ENCODE assay signal across 26 mouse cellular contexts in the genomic region with DNA sequence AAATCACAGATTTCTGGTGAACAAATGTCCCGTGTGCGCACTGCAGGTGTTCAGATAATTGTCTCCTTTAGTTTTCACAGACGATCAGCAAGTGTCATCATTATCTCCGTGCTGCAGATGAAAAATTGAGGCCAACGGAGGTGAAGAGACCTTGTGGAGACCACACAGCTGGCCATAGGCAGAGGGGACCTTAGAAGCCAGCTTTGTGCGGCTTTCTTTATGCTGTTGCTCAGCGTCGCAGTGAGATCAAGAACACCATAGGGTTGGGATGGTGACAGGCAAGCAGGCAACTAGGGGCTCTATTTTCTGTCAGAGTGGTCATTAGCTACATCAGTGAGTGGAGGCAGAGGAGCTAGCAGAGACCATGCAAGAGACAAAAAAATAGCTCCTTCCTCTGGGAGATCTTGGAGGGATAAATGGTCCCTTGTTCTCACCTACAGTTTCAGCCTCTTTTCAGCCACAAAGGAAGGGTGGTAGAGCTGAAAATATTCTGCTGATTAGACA.
"Had no signal": no experiment of that assay in that cellular context is flagged by ENCODE, and none has a peak within 500 bp of the region (broad histone marks: within the 10 kb centered on the region; RNA-seq: fewer than 3 reads in every experiment).

No protein-coding gene starts in this region.

- H3K4me3 ChIP-seq: gastrocnemius, adult 2 months; heart, embryonic 10.5 days; heart, embryonic 12.5 days; hindbrain, embryonic 10.5 days; hindbrain, embryonic 12.5 days; intestine, embryonic 15.5 days; limb, embryonic 13.5 days; limb, embryonic 15.5 days; liver, embryonic 12.5 days had no signal

- H3K4me2 ChIP-seq: heart, embryonic 12.5 days; hindbrain, embryonic 12.5 days; hindbrain, embryonic 14.5 days; intestine, embryonic 15.5 days; limb, embryonic 13.5 days; limb, embryonic 15.5 days; liver, embryonic 12.5 days had no signal

- H3K9ac ChIP-seq: heart, embryonic 12.5 days; hindbrain, embryonic 12.5 days; hindbrain, embryonic 14.5 days; intestine, embryonic 15.5 days; limb, embryonic 13.5 days; limb, embryonic 15.5 days; liver, embryonic 12.5 days had no signal

- H3K27me3 ChIP-seq: heart, embryonic 12.5 days; hindbrain, embryonic 12.5 days; intestine, embryonic 15.5 days; limb, embryonic 15.5 days; liver, embryonic 12.5 days had no signal

- H3K36me3 ChIP-seq: heart, embryonic 10.5 days; heart, embryonic 12.5 days; hindbrain, embryonic 10.5 days; hindbrain, embryonic 12.5 days; intestine, embryonic 15.5 days; limb, embryonic 13.5 days; limb, embryonic 15.5 days; liver, embryonic 12.5 days had no signal

- ATAC-seq: hindbrain, embryonic 16.5 days; inflammation-experienced regulatory T-cells, adult 6 months; intestine, embryonic 15.5 days; intestine, postnatal 0 days; liver, embryonic 12.5 days had no signal

- DNase-seq: gastrocnemius, adult 2 months; gastrocnemius, postnatal 10 days; gastrocnemius, postnatal 25 days; heart, adult 18-20 months; heart, postnatal 10 days; heart, postnatal 4 days; kidney, adult 18-20 months; kidney, adult 8-10 months; kidney, postnatal 14 days; kidney, postnatal 36 days; layer of hippocampus, adult 9-11 months; layer of hippocampus, postnatal 36 days; left cerebral cortex, postnatal 4 days had no signal

- H3K4me1 ChIP-seq: heart, embryonic 10.5 days; heart, embryonic 12.5 days; hindbrain, embryonic 10.5 days; hindbrain, embryonic 12.5 days; intestine, embryonic 15.5 days; limb, embryonic 13.5 days; limb, embryonic 15.5 days; liver, embryonic 12.5 days had no signal

- H3K9me3 ChIP-seq: heart, embryonic 10.5 days; heart, embryonic 12.5 days; hindbrain, embryonic 10.5 days; hindbrain, embryonic 12.5 days; intestine, embryonic 15.5 days; limb, embryonic 13.5 days; limb, embryonic 15.5 days; liver, embryonic 12.5 days had no signal

- H3K27ac ChIP-seq: gastrocnemius, adult 2 months; heart, embryonic 10.5 days; hindbrain, embryonic 10.5 days; hindbrain, embryonic 12.5 days; hindbrain, embryonic 14.5 days; intestine, embryonic 15.5 days; kidney, postnatal 0 days; limb, embryonic 13.5 days; limb, embryonic 15.5 days; liver, embryonic 12.5 days had no signal
